Mouse (Mus musculus) cortical plate, adult 2 months (tissue): ENCODE data around the gene Slc2a12. TPM values are rescaled to one million over a fixed set of nuclear protein-coding genes. Genes with fewer than 3 reads are reported as not detected.

Experiments
- H3K27ac ChIP-seq: fragments of 200-500 bp; 2 replicates; pipeline ENCODE4 v1.5.1; 2012; ENCODE audit warnings: low read length, control low read depth, inconsistent platforms; ENCODE audit not compliant: insufficient read depth
- H3K4me1 ChIP-seq: fragments of 200-500 bp; 2 replicates; pipeline ENCODE4 v1.6.1; 2011; ENCODE audit warnings: low read length; ENCODE audit not compliant: control insufficient read depth, insufficient read depth
- H3K4me3 ChIP-seq: fragments of 200-500 bp; 2 replicates; pipeline ENCODE4 v1.5.1; 2011; ENCODE audit warnings: mild to moderate bottlenecking, low read length, control low read depth; ENCODE audit not compliant: insufficient read depth
- CTCF ChIP-seq: fragments of 200-500 bp; IDR thresholded peaks from 2 replicates; pipeline ENCODE4 v1.5.1; 2011; ENCODE audit warnings: mild to moderate bottlenecking, control low read depth, low read length; ENCODE audit not compliant: insufficient read depth; ENCODE audit errors: extremely low read depth
- POLR2A ChIP-seq: fragments of 200-500 bp; IDR thresholded peaks from 2 replicates; pipeline ENCODE4 v1.6.1; 2011; ENCODE audit warnings: mild to moderate bottlenecking, low read length, control low read depth; ENCODE audit not compliant: insufficient read depth; ENCODE audit errors: extremely low read depth
- polyA plus RNA-seq: library from polyadenylated mRNA; depleted of rRNA; stranded (reverse); fragments of >200 nt; gene quantifications from 2 replicates; pipeline ENCODE4 v1.2.3, GENCODE M21; 2012; rRNA removed

Slc2a12 gene
- polyA plus RNA-seq, 1 experiment, result 1.4 TPM

- Histone ChIP-seq H3K4me3 (no peak overlapping the region), H3K27ac (no peak overlapping the region), H3K4me1 (no peaks in the 10 kb centered on the region)
- TF ChIP-seq POLR2A (no peak), CTCF (no peak)
Observed at GRCm38 (mm10) chr10:22751175-22751682, 106.4 kb downstream of the Slc2a12 start.

Other genes with a start within 250 kb of the Slc2a12 start
- 43.7 and 48.0 TPM in 2 replicates for gene Tbpl1, start 86.9 kb downstream of the Slc2a12 start, polyA plus RNA-seq
- 0.08 TPM in 1 of 2 replicates, not detected in the other for gene Tcf21, start 175.2 kb downstream of the Slc2a12 start, polyA plus RNA-seq